Mouse (Mus musculus): Measurements from ENCODE around the gene Hivep3.

GRCm38 (mm10) chr4:119865827-119866455, 132.4 kb downstream of the Hivep3 start:
- TF ChIP-seq CTCF (IDR thresholded peaks at IDR 0.05; ENCODE audit: control insufficient read depth, insufficient read depth, insufficient read length) (no peak), MYOG (IDR thresholded peaks at IDR 0.05; ENCODE audit: control insufficient read depth, extremely low read depth, insufficient read length) (no peak), CEBPB (IDR thresholded peaks at IDR 0.05; ENCODE audit: low read depth) (no peak), MAX (IDR thresholded peaks at IDR 0.05) (no peak), MYOD1 (IDR thresholded peaks at IDR 0.05; ENCODE audit: control insufficient read depth, insufficient read length, low read depth) (no peak), FOSL1 (IDR thresholded peaks at IDR 0.05; ENCODE audit: insufficient read depth, low read length, poor library complexity, severe bottlenecking) (no peak)
